Comparison of ENCODE assay signal across 10 mouse cellular contexts in genomic region chr13:43261287-43261686, GRCm38 (mm10). TPM values are rescaled to one million over a fixed set of nuclear protein-coding genes. Genes with fewer than 3 reads are reported as not detected.
DNase-seq lines count a peak whose midpoint lies in the region; ATAC-seq and TF ChIP-seq lines count a peak whose summit lies in the region.
"Had no signal": no experiment of that assay in that cellular context is flagged by ENCODE, and none has a peak within 500 bp of the region (broad histone marks: within the 10 kb centered on the region; RNA-seq: fewer than 3 reads in every experiment).

No protein-coding gene starts in this region.

- no peaks in the 10 kb centered on the region for H3K27me3 ChIP-seq in liver, embryonic 12.5 days (replicated peaks)
- H3K27me3 ChIP-seq: embryonic facial prominence, embryonic 12.5 days; hindbrain, embryonic 13.5 days had no signal

- H3K4me3 ChIP-seq in bone marrow, adult 2 months (replicated peaks; ENCODE audit: control insufficient read depth, low read depth, low read length), result no peak overlapping the region
- H3K4me3 ChIP-seq in liver, embryonic 12.5 days, result peak overlapping the region; percentile 33
- H3K4me3 ChIP-seq: embryonic facial prominence, embryonic 12.5 days; hindbrain, embryonic 13.5 days had no signal

- TF ChIP-seq POLR2A in bone marrow, adult 2 months (IDR thresholded peaks at IDR 0.05; ENCODE audit: borderline replicate concordance, control insufficient read depth, low read depth, low read length), result no peak

- H3K9me3 ChIP-seq in liver, embryonic 12.5 days (replicated peaks), result no peaks in the 10 kb centered on the region
- H3K9me3 ChIP-seq: embryonic facial prominence, embryonic 12.5 days; hindbrain, embryonic 13.5 days had no signal

- peaks cover 21% of the 10 kb centered on the region for H3K4me1 ChIP-seq in bone marrow, adult 2 months (ENCODE audit: control insufficient read depth, insufficient read depth, low read length)
- peaks cover 43% of the 10 kb centered on the region for H3K4me1 ChIP-seq in liver, embryonic 12.5 days
- H3K4me1 ChIP-seq: embryonic facial prominence, embryonic 12.5 days had no signal

- H3K27ac ChIP-seq in bone marrow, adult 2 months (ENCODE audit: control insufficient read depth, insufficient read depth, low read depth, low read length, poor library complexity), result peak overlapping the region; percentile 56; the same call in 1 of the 2 replicates
- H3K27ac ChIP-seq in liver, embryonic 12.5 days, result peak overlapping the region; percentile 91
- H3K27ac ChIP-seq: embryonic facial prominence, embryonic 12.5 days; hindbrain, embryonic 13.5 days; macrophage had no signal

- H3K4me2 ChIP-seq in liver, embryonic 12.5 days, result peak overlapping the region; percentile 67
- H3K4me2 ChIP-seq: embryonic facial prominence, embryonic 12.5 days; hindbrain, embryonic 13.5 days had no signal

- peak; percentile 93 for ATAC-seq in liver, embryonic 12.5 days

- DNase-seq in thymus, postnatal 0 days (ENCODE audit: low spot score), result peak; percentile 45
- no peak for DNase-seq in thymus, postnatal 14 days
- DNase-seq in yolk sac, embryonic 10.5 days (ENCODE audit: low spot score), result peak; percentile 25
- DNase-seq in adipocyte (ENCODE audit: low spot score), result no peak
- no peak for DNase-seq in thymus, adult 18-20 months

- peak overlapping the region; percentile 34; the same call in 1 of the 2 replicates for H3K9ac ChIP-seq in liver, embryonic 12.5 days
- H3K9ac ChIP-seq: embryonic facial prominence, embryonic 12.5 days; hindbrain, embryonic 13.5 days had no signal

- no peaks in the 10 kb centered on the region for H3K36me3 ChIP-seq in liver, embryonic 12.5 days
- H3K36me3 ChIP-seq: embryonic facial prominence, embryonic 12.5 days; hindbrain, embryonic 13.5 days had no signal

- no peak for TF ChIP-seq CTCF in bone marrow, adult 2 months (IDR thresholded peaks at IDR 0.05; ENCODE audit: control insufficient read depth, insufficient read depth, low read length)

- WGBS in bone marrow, adult 2 months, result 14% methylated on average over 3 of the region's 3 CpGs
- 7% methylated on average over 3 of the region's 3 CpGs for WGBS in liver, embryonic 12.5 days (ENCODE audit: insufficient replicate concordance)

RNA-seq across cellular contexts. Expression of gene Gfod1, which starts 42.7 kb away (rescaled TPM):
- polyA plus RNA-seq in thymus, postnatal 0 days (2015; fragmentation: Nextera tagmentation; extraction: Ambion mirVana), result 1.1 and 1.8 TPM in 2 replicates
- polyA plus RNA-seq in bone marrow, adult 2 months (2011; ENCODE audit: insufficient read depth, insufficient read length, low replicate concordance, missing spikeins), result 3.4 and 10.4 TPM in 2 replicates
- polyA plus RNA-seq in liver, embryonic 12.5 days (2016; fragmentation: Nextera tagmentation; extraction: Ambion mirVana), result 0.18 and 0.54 TPM in 2 replicates

Comparison
In these comparisons a context has a peak if more than half of its experiments do, and no peak if none do; other contexts are left out.
1. DNase-seq: peak in thymus, postnatal 0 days (single experiment) and yolk sac, embryonic 10.5 days (single experiment); none in thymus, postnatal 14 days (single experiment), adipocyte (single experiment) and thymus, adult 18-20 months (0 of 2).